Comparison of ENCODE assay signal across 18 mouse cellular contexts in genomic region chr2:72351329-72351728, GRCm38 (mm10).
DNase-seq lines count a peak whose midpoint lies in the region; ATAC-seq and TF ChIP-seq lines count a peak whose summit lies in the region.
"Had no signal": no experiment of that assay in that cellular context is flagged by ENCODE, and none has a peak within 500 bp of the region (broad histone marks: within the 10 kb centered on the region; RNA-seq: fewer than 3 reads in every experiment).

No protein-coding gene starts in this region.

- H3K9ac ChIP-seq in ES-E14 (ENCODE audit: insufficient read depth, low read depth, low read length, poor library complexity, severe bottlenecking): no peak overlapping the region
- no peak overlapping the region for H3K9ac ChIP-seq in forebrain, embryonic 14.5 days (ENCODE audit: low read length)
- H3K9ac ChIP-seq: embryonic facial prominence, embryonic 12.5 days; hindbrain, embryonic 15.5 days; intestine, embryonic 15.5 days; liver, embryonic 15.5 days had no signal

- peak overlapping the region; percentile 70 for H3K4me2 ChIP-seq in myocyte (ENCODE audit: low read depth)
- no peak overlapping the region for H3K4me2 ChIP-seq in forebrain, embryonic 14.5 days (ENCODE audit: low read length)
- H3K4me2 ChIP-seq: embryonic facial prominence, embryonic 12.5 days; hindbrain, embryonic 15.5 days; intestine, embryonic 15.5 days; liver, embryonic 15.5 days had no signal

- peak; percentile 35 to 45 for DNase-seq in lung, adult 18-20 months
- DNase-seq in lung, postnatal 10 days: no peak
- no peak for DNase-seq in ES-E14 (ENCODE audit: low read depth, low spot score)
- DNase-seq in forebrain, embryonic 14.5 days (ENCODE audit: low spot score): no peak
- no peak for DNase-seq in left cerebral cortex, postnatal 25 days (ENCODE audit: low spot score in 2 of 2)
- DNase-seq: cerebellum, adult 8-10 months; heart, postnatal 36 days; kidney, adult 9 months; kidney, postnatal 4 days had no signal

- intact Hi-C loops in left cerebral cortex, postnatal 25 days (cut with DNase I): no loop called here

- no peaks in the 10 kb centered on the region for H3K4me1 ChIP-seq in ES-E14 (ENCODE audit: control insufficient read depth in 2 of 2, insufficient read depth in 2 of 2, low read length in 2 of 2, poor library complexity in 1 of 2)
- H3K4me1 ChIP-seq in forebrain, embryonic 14.5 days (ENCODE audit: control insufficient read depth, insufficient read depth, low read length): no peaks in the 10 kb centered on the region
- H3K4me1 ChIP-seq: embryonic facial prominence, embryonic 12.5 days; hindbrain, embryonic 15.5 days; intestine, embryonic 15.5 days; liver, embryonic 15.5 days had no signal

- H3K36me3 ChIP-seq in ES-E14 (ENCODE audit: control insufficient read depth, insufficient read depth, low read length, poor library complexity, severe bottlenecking): no peaks in the 10 kb centered on the region
- H3K36me3 ChIP-seq in myocyte (ENCODE audit: control insufficient read depth, insufficient read depth): no peaks in the 10 kb centered on the region
- H3K36me3 ChIP-seq in forebrain, embryonic 14.5 days (ENCODE audit: control insufficient read depth, insufficient read depth, low read length): no peaks in the 10 kb centered on the region
- H3K36me3 ChIP-seq: embryonic facial prominence, embryonic 12.5 days; hindbrain, embryonic 15.5 days; intestine, embryonic 15.5 days; liver, embryonic 15.5 days had no signal

- peak; percentile 86 for ATAC-seq in granulocyte monocyte progenitor cell, adult 5-6 weeks (replicated peaks; ENCODE audit: poor library complexity, severe bottlenecking)
- no peak for ATAC-seq in forebrain, embryonic 14.5 days
- ATAC-seq in cerebellum, adult (ENCODE audit: insufficient number of reproducible peaks, low FRiP score, low TSS enrichment): no peak
- ATAC-seq: intestine, embryonic 15.5 days; midbrain, embryonic 16.5 days had no signal

- 82% methylated on average over 5 of the region's 5 CpGs for WGBS in forebrain, embryonic 14.5 days

- no peak overlapping the region for H3K27ac ChIP-seq in ES-E14 (ENCODE audit: insufficient read depth, low read depth, low read length, poor library complexity, severe bottlenecking)
- H3K27ac ChIP-seq in forebrain, embryonic 14.5 days (ENCODE audit: low read depth, low read length): no peak overlapping the region
- H3K27ac ChIP-seq: embryonic facial prominence, embryonic 12.5 days; hindbrain, embryonic 15.5 days; intestine, embryonic 15.5 days; liver, embryonic 15.5 days had no signal

- no peak overlapping the region for H3ac ChIP-seq in myocyte (ENCODE audit: control insufficient read depth, insufficient read length)

- H3K27me3 ChIP-seq in myocyte (ENCODE audit: control insufficient read depth, insufficient read depth, insufficient read length): no peaks in the 10 kb centered on the region
- no peaks in the 10 kb centered on the region for H3K27me3 ChIP-seq in forebrain, embryonic 14.5 days (replicated peaks; ENCODE audit: control insufficient read depth, insufficient read depth, low read length)
- H3K27me3 ChIP-seq: embryonic facial prominence, embryonic 12.5 days; hindbrain, embryonic 15.5 days; intestine, embryonic 15.5 days; liver, embryonic 15.5 days had no signal

- in situ Hi-C loops in ES-E14 (cut with MboI; ENCODE audit: low sequenced_read_pairs in 2 of 2, unreplicated experiment in 2 of 2): no loop called here

- H3K4me3 ChIP-seq in ES-E14 (ENCODE audit: insufficient read depth in 1 of 2, low read depth in 1 of 2, low read length in 2 of 2, poor library complexity in 1 of 2, severe bottlenecking in 1 of 2) (no peak overlapping the region), myocyte (no peak overlapping the region)
- no peak overlapping the region for H3K4me3 ChIP-seq in forebrain, embryonic 14.5 days (ENCODE audit: low read depth, low read length)
- H3K4me3 ChIP-seq: embryonic facial prominence, embryonic 12.5 days; hindbrain, embryonic 15.5 days; intestine, embryonic 15.5 days; liver, embryonic 15.5 days had no signal

- H3K79me2 ChIP-seq in myocyte (ENCODE audit: control insufficient read depth, insufficient read depth): peaks cover 61% of the 10 kb centered on the region

- no peaks in the 10 kb centered on the region for H3K9me3 ChIP-seq in ES-E14 (ENCODE audit: control insufficient read depth, insufficient read depth, low read depth, low read length)
- no peaks in the 10 kb centered on the region for H3K9me3 ChIP-seq in forebrain, embryonic 14.5 days (replicated peaks; ENCODE audit: control insufficient read depth, low read length)
- H3K9me3 ChIP-seq: embryonic facial prominence, embryonic 12.5 days; G1E; hindbrain, embryonic 15.5 days; intestine, embryonic 15.5 days; liver, embryonic 15.5 days had no signal

- TF ChIP-seq POLR2A in myocyte (IDR thresholded peaks at IDR 0.05; ENCODE audit: insufficient read length, low read depth): no peak

TF ChIP-seq in ES-E14, 5 proteins besides CTCF, POLR2A, EP300 and RAD21:
- TF ChIP-seq MAFK (IDR thresholded peaks at IDR 0.05; ENCODE audit: insufficient read depth, low read depth, low read length) (0 out of 2 replicates have a peak, but pooled peaks have one; percentile 13), CHD2 (IDR thresholded peaks at IDR 0.05; ENCODE audit: low read depth, low read length) (no peak)

TF ChIP-seq in myocyte, 11 proteins besides CTCF, POLR2A, EP300 and RAD21:
- TF ChIP-seq SRF (IDR thresholded peaks at IDR 0.05; ENCODE audit: control insufficient read depth, insufficient read length, low read depth) (no peak), E2F4 (IDR thresholded peaks at IDR 0.05; ENCODE audit: insufficient read depth) (no peak), MYOG (IDR thresholded peaks at IDR 0.05; ENCODE audit: control insufficient read depth in 1 of 3, insufficient read depth in 1 of 3, insufficient read length in 2 of 3, low read depth in 2 of 3) (no peak), CEBPB (IDR thresholded peaks at IDR 0.05; ENCODE audit: insufficient read depth, poor library complexity, severe bottlenecking) (peak; percentile 85), REST (IDR thresholded peaks at IDR 0.05; ENCODE audit: insufficient read depth, insufficient read length) (no peak)

Comparison
In these comparisons a context has a peak if more than half of its experiments do, and no peak if none do; other contexts are left out.
1. DNase-seq: peak in lung, adult 18-20 months (2 of 2); none in lung, postnatal 10 days (single experiment), ES-E14 (single experiment), forebrain, embryonic 14.5 days (single experiment) and left cerebral cortex, postnatal 25 days (0 of 2).